Mouse (Mus musculus): ENCODE results near the gene Prim1.
"Not testable (repeated sequence)": the region's sequence is repeated elsewhere in the genome, so short reads cannot be mapped to it uniquely, and the experiment has no call there.

Gene Prim1

DNA sequence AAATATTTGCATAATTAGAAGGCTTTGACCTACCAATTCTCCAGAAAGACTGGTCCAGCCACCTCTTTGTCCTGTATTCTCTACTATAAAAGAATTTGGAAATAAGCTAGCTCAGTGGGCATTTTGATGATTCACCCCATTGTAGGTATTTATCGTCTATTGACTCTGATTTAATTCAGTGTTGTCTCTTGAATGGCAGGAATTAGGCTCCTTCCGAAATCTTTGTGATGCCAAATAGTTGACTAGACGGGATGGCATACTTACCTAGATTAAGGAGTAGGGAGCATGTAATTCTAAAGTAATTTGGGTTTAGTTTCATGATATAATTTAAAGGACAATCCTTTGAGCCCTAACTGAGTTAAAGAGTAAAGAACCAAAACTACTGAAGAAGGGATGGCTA lies 23.0 kb downstream of the Prim1 start:
- peak; percentile 20 for DNase-seq (ENCODE audit: low read depth, low spot score)

DNA sequence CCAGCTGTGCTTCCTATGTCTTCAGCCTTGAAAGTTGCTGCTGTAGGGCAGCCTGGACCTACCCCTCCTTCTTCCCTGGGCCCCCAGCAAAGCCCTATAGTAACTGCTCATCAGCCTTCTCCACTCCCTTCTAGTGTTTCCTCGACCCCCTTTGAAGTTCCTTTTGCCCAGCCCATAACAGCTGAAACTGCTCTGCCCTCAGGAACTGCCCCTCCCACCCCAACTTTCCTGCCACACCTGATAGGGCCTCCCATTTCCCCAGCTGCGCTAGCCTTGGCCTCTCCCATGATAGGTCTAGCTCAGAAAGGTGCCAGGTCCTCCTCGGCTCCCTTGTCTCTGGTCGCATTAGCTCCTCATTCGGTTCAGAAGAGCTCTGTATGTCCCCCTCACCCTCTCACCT lies 24.2 kb downstream of the Prim1 start:
- DNase-seq (ENCODE audit: low read depth, low spot score) = peak; percentile 70

DNA sequence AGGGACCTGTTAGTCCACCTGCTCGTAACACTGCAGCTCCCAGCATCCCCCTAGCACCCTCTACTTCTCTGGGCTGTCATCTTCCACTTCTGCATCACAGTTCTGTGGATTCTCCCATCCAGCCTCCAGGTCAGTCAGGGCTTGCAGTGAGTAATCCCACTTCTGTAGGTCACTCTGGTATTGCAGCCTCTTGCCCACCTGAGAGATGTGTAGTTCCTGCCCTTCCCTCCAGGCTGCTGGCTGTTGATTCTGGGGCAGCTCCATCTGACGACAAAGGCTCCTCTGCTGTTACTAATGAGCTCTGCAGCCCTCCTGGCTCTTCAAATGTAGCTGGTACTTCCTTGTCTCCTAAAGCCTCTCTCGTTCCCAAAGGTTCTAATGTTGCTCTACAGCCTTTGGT lies 24.9 kb downstream of the Prim1 start:
- peak; percentile 70 for DNase-seq (ENCODE audit: low read depth, low spot score)

DNA sequence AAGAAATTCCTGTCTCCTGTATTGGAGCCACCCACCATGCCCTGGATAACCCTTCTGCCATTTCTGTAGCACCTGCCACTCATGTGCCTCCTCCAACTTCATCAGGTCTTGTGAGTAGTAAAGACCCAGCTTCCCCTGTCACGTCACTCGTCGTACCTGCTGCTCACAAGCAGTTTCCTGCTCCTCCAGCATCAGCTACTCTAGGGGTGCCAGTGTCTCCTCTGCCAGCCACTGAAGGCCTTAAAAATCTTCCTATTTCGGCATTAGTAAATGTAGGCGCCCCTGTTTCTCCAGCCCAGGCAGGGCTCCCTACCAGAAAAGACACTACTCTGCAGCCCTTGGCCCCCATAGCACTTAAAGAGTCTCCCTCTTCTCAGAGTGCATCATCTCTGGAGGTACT lies 25.3 kb downstream of the Prim1 start:
- no peak for DNase-seq (ENCODE audit: low read depth, low spot score)

DNA sequence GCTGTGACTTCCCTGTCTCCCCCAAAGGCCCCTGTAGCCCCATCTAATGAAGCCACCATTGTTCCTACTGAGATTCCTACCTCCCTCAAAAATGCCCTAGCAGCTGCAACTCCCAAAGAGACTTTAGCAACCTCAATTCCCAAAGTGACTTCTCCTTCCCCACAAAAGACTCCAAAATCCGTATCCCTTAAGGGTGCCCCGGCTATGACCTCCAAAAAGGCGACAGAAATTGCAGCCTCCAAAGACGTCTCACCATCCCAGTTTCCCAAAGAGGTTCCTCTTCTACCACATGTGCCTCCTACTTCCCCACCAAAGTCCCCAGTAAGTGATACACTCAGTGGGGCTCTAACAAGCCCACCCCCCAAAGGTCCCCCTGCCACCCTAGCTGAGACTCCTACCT lies 26.7 kb downstream of the Prim1 start:
- DNase-seq (ENCODE audit: low read depth, low spot score) = no peak

DNA sequence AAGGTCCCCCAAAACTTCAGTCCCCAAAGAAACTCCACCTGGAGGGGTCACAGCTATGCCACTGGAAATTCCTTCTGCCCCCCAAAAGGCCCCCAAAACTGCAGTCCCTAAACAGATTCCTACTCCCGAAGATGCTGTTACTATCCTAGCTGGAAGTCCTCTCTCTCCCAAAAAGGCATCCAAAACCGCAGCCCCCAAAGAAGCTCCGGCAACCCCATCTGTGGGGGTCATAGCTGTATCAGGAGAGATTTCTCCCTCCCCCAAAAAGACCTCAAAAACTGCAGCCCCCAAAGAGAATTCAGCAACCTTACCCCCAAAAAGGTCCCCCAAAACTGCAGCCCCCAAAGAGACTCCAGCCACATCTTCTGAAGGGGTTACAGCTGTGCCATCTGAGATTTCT lies 27.5 kb downstream of the Prim1 start:
- no peak for DNase-seq (ENCODE audit: low read depth, low spot score)

DNA sequence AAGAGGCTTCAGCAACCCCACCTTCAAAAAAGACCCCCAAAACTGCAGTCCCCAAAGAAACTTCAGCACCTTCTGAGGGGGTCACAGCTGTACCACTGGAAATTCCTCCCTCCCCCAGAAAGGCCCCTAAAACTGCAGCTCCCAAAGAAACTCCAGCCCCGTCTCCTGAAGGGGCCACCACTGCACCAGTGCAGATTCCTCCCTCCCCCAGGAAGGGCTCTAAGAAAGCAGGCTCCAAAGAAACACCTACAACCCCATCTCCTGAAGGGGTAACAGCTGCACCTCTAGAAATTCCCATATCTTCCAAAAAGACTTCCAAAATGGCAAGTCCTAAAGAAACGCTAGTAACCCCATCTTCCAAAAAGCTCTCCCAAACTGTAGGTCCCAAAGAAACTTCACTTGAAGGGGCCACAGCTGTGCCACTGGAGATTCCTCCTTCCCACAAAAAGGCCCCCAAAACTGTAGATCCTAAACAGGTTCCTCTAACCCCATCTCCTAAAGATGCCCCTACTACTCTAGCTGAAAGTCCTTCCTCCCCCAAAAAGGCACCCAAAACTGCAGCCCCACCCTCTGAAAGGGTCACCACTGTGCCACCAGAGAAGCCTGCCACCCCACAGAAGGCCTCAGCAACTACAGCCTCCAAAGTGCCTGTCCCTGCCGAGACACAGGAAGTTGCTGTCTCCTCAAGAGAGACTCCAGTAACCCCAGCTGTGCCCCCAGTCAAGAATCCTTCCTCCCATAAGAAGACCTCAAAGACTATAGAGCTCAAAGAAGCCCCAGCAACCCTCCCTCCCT lies 28.3 kb downstream of the Prim1 start:
- no peak for DNase-seq (ENCODE audit: low read depth, low spot score)

DNA sequence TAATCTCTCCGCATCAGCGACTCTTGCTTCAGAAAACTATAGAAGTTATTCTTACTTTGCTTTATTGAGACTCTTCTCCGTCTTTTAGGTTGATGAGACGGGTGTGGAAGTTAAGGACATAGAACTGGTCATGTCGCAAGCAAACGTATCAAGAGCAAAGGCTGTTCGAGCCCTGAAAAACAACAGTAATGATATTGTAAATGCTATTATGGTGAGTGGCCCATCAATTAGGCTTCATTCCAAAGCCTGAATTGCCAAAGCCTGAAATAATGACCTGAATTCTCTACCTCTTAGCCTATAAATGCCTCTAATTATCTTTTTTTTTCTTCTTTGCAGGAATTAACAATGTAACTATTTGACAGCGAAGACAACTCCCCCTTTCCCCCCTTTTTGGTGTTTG lies 33.2 kb downstream of the Prim1 start:
- DNase-seq (ENCODE audit: low read depth, low spot score) = no peak

DNA sequence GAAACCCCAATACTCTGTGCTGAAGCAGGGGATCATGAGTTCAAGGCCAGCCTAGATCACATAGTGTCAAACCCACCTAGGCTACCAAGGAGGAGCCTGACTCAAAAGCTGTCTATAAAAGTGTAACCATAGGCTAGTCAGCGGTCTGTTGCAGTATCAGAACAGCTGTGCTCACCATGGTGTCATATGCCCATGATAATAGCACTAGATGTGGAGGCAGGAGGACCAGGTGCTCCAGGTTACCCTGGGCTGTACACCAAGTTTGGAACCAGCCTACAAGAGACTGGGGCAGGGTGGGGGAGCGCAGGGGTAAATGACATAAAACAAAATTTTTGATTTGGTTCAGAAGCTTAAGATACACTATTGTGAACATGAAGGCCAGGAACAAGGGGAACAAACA lies 34.8 kb downstream of the Prim1 start:
- DNase-seq (ENCODE audit: low read depth, low spot score) = no peak

DNA sequence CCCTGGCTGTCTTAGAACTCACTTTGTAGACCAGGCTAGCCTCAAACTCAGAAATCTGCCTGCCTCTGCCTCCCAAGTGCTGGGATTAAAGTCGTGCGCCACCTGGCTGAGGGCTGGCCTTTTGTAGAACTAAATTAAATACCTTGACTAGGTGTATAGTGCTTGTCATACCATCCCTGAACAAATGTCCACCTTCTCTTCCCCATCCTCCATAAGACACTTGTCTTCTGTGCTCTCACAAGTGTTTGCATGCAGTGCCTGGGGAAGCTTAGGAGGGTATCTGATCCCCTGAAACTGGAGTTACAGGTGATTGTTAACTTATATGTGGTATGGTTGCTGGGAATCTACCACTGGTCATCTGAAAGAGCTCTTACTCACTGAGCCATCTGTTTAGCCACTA lies 35.4 kb downstream of the Prim1 start:
- DNase-seq (ENCODE audit: low read depth, low spot score) = no peak

DNA sequence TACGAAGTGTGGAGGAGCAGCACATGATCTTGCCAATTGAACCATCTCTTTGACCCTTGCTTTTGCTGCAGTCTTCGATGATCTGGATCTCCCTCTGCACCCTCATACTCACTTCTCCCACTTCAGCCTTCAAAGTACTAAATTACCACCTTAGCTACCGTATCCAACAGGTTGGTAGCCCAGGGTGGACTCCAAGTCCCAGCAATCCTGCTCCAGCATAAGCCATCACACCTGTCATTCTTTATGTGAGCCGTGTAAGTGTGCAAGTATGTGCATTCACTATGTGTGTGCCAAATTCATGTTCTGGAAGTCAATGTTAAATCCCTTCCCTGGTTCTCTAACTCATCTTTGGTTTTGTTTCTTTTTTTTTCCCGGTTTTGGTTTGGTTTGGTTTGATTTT lies 36.6 kb downstream of the Prim1 start:
- no peak for DNase-seq (ENCODE audit: low read depth, low spot score)

DNA sequence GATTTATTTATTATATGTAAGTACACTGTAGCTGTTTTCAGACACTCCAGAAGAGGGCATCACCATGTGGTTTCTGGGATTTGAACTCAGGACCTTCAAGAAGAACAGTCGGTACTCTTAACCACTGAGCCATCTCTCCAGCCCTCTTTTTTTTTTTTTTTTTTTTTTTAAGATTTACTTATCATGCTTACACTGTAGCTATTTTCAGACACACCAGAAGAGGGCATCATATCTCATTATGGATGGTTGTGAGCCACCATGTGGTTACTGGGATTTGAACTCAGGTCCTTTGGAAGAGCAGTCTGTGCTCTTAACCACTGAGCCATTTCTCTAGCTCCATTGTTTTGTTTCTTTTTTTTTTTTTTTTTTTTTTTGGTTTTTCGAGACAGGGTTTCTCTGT lies 37.2 kb downstream of the Prim1 start:
- DNase-seq (ENCODE audit: low read depth, low spot score) = not testable (repeated sequence)

DNA sequence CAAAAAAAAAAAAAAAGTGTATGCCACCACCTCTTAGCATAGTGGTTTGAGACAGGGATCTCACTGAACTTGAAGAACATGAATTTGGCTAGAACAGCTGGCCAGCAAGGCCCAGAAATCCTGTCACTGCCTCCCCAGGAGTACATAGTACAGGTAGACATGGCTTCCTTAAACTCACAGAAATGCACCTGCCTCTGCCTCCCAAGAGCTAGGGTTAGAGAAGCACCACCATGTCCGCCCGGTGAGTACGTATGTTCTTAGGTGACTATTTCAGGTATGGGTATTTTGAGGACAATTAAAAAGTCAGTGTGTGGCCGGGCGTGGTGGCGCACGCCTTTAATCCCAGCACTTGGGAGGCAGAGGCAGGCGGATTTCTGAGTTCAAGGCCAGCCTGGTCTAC lies 38.0 kb downstream of the Prim1 start:
- DNase-seq (ENCODE audit: low read depth, low spot score) = peak; percentile 21

DNA sequence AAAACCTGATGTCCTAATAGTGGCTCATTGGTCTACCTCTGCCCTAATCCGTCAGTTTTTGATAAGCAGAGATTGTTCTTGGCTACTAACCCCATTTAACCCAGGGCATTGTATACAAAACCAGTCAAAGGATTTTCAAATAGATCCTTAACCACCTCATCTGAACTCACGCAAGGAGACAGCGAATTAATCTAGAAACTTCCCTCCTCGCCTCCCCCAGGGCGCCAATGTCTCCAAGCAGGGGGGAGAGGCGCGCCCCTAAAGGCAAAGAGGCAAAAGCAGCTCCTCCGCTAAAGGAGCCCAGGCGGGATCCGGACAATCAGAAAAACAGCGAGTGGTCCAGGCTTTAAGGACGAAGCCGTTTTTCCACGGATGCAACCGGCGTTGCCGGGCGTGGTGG lies 43.2 kb downstream of the Prim1 start:
- DNase-seq (ENCODE audit: low read depth, low spot score) = no peak

DNA sequence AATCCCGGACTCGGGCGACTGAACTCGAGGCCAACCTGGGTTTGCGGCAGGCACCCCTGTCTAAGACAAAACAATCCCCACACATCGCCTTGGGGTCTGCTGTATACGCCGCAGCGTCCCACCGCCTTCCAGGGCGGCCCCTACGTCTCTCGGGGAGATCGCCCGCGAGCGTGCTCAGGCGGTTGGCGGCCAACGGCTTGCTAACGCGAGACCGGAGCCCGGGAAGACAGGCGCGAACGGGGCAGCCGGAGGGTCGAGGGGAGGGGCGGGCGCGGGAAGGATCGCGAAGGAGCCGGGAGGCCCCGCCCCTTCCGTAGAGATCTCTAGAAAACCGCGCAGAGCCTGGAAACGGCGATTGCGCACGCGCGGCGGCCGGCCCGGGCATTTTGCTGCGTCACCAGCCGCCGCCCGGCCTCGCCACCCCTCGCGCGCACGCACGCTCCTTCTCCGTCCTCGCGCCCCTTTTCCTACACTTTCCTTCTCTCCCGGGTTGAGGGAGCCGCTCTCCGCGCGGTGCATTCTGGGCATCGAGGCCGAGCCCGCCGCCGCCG lies 43.7 kb downstream of the Prim1 start, which contains the start of gene Ptges3:
Ptges3 (plus strand) TSS at position 354 of the 551 bp plus-strand sequence.
- DNase-seq (ENCODE audit: low read depth, low spot score) = peak; percentile 99

DNA sequence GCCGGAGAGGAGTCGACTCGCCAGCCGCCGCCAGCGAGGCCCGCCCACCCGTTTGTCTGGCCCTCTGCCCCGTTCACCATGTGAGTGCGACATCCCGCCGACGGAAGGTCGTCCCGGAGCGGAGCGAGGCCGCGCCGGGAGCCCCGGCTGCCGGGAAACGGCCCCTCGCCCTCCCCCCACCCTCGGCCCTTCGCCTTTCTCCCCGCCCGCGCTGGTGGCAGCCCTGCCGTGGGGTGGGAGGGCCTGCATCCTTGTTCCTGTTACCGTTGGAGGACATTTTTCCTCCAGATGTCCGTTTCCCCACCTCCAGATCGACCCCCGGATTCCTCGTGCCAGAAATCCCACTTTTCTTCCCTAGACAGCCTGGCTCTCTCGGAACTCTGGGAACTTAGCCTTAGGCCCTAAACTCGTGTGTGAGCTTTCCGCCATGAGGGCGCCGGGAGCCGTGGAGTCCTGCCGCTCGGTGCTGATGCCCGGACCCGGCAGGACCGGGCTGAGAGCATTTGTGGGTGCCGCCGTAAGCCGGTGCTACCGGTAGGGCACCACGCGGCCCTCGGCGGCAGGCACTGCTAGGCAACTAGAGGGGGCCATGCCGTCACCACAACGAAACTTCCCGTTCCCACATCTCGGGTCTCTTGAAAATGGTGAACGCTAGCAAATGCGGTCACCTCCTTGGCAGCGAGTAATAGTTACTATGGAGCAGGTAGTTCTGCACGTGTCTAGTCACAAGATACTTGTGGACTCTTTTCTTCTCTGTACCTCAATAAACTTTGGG lies 44.4 kb downstream of the Prim1 start:
- DNase-seq (ENCODE audit: low read depth, low spot score) = peak; percentile 68

DNA sequence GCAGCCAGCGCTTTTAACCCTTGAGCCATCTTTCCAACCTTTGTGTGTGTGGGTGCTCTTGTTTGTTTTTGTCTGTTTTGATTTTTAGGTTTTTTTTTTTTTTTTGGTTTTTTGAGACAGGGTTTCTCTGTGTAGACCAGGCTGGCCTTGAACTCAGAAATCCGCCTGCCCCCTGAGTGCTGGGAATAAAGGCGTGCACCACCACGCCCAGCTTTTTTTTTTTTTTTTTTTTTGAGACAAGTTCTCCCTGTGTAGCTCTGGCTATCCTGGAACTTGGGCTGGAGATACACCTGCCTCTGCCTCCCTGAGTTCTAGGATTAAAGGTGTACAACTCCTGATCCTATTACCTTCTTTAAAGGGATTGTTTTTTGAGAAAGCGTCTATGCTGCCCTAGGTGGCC lies 46.1 kb downstream of the Prim1 start:
- DNase-seq (ENCODE audit: low read depth, low spot score) = peak; percentile 42

DNA sequence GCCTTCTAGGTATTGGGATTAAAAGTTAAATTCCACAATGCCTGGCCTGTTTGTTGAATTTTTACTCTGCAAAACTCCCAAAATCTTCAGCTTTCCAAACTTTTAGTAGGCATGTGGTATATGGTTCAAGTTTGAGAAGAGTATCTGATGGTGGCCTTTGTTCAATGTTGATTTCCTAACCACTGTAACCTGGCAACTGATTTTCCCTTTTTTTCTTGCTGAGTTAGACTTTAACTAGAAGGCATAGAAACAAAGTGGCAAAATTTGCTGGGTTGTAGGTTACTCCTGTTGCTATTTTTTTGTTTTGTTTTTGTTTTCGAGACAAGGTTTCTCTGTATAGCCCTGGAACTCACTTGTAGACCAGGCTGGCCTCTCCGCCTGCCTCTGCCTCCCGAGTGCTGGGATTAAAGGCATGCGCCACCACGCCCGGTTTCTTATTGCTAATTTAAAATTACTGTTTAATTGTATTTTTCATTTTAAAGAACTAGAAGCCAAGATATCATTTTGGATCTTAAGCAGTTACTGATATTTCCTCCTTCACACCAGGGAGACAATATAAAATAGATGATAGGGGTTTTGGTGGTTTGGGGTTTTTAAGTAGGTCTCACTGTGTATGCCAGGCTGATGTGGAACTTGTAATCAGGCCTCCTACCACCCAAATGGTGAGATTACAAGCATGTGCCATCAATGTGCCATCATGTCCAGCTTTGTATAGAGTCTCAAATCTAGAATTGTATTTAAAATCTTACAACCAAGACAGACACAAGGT lies 47.4 kb downstream of the Prim1 start:
- DNase-seq (ENCODE audit: low read depth, low spot score) = no peak

DNA sequence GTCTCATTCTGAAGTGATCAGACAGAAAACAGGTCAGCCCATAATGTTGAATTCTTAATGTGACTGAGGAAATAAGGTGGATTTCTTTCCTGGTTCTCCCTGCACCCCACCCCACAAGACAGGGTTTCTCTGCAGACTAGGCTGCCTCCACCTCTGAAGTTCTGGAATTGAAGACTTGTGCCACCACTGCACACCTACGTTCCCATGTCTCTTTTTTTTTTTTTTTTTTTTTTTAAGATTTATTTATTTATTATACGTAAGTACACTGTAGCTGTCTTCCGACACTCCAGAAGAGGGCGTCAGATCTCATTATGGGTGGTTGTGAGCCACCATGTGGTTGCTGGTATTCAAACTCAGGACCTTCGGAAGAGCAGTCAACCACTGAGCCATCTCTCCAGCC lies 51.1 kb downstream of the Prim1 start:
- no peak for DNase-seq (ENCODE audit: low read depth, low spot score)

DNA sequence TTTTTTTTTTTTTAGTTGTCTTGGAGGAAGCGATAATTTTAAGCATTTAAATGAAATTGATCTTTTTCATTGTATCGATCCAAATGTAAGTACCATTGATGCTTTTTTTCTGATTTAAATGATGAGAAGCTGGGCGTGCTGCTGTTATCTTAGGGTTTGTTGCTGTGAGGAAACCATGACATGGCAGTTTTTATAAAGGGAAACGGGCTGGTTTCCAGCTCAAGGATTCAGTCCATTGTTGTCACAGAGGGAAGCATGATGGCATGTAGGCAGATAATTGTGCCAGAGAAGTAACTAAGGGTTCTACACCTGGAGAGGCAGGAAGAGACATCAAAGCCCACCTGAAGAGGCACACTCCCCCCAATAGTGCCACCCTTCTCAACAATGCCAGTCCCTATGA lies 54.2 kb downstream of the Prim1 start:
- DNase-seq (ENCODE audit: low read depth, low spot score) = no peak

DNA sequence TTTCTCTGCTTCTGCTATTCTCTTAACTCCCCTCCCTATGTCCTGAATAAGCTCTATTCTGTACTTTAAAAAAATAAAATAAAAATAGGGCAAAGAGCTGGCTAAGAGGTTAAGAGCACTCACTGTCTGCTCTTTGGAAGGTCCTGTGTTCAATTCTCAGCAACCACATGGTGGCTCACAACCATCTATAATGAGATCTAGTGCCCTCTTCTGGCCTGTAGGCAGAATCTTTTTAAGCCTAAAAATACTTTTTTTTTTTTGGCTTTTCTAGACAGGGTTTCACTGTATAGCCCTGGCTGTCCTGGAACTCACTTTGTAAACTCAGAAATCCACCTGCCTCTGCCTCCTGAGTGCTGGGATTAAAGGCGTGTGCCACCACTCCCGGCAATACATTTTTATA lies 55.5 kb downstream of the Prim1 start:
- not testable (repeated sequence) for DNase-seq (ENCODE audit: low read depth, low spot score)

DNA sequence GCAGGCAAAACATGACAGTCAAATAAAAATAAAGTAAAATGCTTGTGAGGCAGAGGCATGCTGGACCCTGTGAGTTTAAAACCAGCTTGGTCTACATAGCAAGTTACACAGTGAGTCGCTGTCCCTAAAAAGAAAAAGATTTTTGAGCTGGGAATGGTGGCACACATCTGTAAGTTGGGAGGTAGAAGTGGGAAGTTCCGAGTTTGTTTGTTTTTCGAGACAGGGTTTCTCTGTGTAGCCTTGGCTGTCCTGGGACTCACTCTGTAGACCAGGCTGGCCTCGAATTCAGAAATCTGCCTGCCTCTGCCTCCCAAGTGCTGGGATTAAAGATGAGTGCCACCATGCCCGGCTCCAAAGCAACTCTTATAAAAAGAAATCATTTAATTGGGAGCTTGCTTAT lies 63.3 kb downstream of the Prim1 start:
- not testable (repeated sequence) for DNase-seq (ENCODE audit: low read depth, low spot score)
